Mouse (Mus musculus) adipocyte (in vitro differentiated cells): ENCODE data around the gene Gdpgp1.

ENCODE experiments used
- DNase-seq: peaks from one replicate; pipeline ENCODE4 v3.0.0-alpha.2; 2016; ENCODE audit warnings: low spot score

Gene Gdpgp1

DNA sequence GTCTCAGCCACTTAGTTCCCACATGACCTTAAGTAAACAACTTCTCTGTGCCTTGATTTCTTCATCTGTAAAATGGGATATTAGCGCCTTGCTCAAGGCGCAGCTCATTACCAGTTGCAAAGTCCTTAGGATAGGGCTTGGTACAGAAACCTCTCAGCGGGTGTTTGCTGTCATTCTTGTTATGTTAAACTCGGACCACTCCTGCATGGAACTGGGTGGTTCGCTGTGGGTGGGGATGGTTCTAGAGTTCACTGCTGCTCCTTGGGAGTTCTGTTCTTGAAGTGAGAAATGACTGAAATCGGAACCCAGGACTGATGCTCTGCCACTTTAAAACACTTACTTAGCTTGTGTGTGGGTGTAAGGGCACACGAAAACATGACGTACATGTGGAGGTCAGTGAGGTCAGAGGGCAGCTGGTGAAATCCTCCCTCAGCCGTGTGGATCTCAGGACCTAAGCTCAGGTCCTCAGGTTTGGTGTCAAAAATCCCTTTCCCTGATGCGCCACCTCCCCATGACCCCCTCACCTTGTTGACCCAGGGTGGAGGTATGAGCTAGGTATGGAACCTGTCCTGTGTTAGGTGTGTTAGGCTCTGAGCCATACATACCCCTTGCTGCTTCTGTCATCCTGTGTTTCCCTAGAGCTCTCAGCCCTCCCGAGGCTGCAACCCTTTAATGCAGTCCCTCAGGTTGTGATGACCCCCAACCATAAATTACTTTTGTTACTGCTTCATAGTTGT, 32.6 kb upstream of the Gdpgp1 start:
- no peak for DNase-seq

DNA sequence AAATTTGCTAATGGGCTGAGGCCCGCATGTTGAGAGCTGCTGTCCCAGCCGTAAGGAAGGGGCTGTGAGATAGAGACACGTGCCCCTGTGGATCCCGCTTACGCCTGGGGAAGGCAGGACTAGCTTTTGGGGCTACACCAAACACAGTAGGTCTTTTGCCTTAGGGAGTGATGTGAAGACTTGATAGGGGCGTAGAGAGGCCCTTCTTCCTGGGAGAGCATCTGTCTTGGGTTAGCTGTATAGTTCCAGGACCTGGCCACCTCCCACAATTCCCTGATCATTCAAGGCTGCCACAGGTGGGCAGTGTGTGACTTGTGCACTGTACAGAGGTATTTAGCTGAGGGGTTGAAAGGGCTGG, 32.1 kb upstream of the Gdpgp1 start:
- no peak for DNase-seq

DNA sequence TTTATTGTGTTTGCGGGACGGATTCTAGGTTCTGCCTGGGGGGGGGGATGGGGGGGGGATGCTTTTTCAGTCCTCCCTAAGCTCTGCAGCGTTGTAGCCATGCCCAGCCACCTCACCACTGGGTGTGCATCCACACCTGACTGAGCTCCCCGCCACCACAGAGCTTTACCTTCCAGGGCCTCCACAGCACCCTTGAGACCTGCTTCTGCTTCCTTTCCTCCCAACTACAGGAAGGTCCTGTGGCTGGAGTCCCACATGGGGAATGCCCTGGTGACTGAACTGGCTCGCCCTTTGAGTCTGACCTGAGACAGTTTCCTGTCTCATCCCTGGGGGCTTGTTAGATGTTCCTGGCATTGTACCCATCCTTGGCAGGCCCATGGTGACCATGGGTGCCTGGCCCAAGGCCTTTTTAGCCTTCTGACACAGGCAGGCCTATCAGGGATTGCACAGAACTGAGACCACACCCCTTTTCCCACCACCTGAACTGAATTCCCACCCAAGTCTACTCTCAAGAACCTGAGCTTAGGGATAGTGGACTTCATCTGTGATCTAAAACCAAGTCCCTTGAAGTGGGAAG, 31.6 kb upstream of the Gdpgp1 start:
- DNase-seq: no peak

DNA sequence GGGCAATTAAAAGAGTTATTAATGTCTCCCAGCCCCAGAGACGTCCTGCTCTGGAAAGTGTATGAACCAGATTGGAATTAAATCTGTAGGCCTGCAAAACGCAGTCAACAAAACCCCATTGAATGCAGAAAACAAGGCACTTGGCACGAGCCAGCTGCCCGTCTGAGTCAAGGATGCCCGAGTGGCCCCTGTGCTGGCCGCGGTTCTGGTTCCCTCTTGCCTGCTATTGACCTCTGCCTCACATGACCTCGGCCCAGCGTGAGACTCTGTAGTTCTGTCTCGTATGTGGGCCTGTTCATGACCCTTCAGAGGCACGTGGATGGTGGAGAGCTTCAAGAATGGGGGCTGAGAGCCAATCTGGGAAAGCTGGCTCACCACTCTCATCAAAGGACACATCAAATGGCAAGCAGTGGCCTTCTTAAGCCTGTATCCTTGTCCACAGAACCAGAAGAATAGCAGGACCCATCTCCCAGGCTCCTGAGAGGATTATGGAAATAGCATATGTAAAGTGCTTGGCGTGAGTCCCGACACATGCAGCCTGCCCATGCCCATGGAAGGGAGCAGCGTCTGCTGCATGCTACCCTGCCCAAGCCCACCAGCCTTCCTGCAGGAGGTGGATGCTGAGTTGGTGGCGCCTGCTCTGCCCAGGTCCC, 30.7 kb upstream of the Gdpgp1 start:
- DNase-seq: no peak

DNA sequence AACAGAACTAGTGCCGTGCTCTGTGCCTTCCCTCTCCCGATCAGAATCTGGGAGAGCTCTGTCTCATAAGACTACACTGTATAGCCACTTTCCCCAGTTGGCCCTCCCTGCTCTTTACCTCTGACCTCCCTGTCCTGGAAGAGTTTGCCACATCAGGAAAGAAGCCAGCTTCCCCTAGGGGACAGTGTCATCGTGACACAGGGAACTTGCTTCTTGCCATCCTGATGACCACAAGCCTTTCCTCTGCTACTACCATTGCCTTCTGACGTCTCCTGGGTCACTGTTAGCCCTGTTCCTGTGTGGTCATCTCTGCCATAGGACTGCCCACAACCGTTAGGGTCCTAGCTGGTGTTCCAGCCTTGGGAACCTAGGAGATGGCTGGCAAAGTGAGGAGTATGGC, 29.7 kb upstream of the Gdpgp1 start:
- DNase-seq: peak; percentile 83

DNA sequence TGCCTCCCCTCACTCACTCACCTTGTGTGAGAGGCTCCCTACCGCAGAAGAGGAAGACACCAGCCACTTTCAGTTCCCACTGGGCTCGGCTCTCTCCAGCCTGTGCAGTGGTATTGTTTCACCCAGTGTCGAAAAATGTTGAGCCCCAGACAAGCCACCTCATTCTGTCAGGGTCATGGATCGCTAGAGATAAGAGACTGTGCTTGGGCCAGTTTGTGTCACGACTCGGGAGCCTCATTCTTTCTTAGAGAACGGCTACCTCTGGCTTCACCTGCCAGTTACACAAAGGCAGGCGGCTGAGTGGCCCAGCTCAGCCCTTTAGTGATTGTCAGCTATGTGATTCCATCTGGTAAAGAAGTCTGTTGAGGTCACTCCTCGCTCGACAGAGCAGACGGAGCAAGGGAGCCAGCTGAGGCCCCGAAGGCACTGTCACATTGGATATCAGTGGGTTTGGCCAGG, 29.0 kb upstream of the Gdpgp1 start:
- no peak for DNase-seq

DNA sequence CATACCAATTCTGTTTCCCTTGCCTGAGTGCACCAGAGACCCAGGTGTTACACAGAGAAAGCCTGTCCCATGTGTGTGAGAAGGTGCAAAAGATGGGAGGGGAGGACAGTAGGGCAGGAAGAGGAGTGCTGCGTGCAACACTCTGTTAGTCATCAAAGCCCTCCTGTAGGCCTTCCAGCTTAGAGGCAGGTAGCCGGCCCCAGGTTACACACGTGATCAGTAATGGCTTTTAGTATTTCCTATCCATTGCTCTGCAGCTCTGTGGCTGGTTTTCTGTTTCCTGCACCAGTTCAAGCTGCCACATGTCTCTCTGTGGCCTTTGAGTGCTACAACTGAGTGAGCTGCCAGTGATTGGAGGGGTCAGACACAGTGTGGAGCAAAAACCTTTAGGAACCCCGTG, 28.3 kb upstream of the Gdpgp1 start:
- no peak for DNase-seq

DNA sequence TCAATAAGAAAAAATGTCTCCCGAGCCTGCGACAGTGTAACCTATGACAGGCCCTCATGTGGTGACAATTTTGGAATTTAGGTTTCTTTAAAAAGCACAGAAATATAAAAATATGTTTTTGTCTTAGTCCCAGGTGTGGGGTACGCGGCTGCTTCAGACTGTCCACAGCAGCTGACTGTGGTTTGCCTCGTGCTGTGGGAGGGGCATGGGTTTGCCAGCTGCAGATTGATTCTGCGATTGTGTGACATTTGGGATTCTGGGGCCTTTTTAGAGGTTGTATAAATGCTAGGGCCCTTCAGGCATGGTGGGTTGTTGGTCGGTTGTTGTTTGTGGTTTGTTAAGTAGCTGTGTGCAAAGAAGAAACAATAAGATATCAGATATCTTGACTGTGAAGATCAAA, 27.7 kb upstream of the Gdpgp1 start:
- DNase-seq: no peak

DNA sequence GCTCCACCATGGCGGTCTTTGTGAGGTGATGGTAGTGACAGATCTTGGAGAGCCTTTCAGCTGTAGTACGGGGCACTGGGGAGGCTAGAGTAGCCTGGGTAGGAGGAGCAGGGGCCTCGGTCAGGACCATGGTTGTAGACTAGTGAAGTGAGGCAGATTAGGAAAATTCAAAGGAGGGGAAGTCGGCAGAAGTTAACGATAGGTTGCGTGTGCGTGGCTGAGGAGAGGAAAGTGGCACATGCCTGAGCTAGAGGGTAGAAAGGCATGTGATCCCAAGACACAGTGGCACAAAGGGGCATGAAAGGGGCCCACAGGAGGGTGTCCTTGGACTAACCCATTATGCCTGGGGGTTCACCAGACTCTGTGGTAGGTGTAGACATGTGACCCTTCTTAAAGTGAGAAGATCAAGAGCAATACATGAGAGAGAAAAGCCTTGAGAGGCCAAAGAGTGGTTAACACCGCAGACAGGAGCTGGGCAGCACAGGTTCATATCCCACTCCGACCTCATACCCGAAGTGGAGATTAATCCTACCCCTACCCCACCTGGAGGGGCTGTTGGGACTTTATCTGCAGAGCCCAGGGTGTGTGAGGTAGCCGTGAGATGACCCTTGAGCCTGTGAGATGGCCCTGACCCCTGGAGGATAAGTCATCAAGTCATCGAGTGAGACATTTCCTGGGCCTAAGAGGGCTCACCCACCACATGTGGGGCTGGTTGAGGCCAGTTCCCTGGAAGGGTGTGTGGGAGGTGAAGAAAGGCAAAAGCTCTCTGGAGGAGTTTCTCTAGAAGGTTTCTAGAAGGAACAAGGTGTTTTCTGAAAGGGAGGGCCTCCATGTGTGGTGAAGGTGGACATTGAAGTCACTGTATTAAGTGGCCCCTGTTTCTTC, 26.7 kb upstream of the Gdpgp1 start:
- DNase-seq: no peak

DNA sequence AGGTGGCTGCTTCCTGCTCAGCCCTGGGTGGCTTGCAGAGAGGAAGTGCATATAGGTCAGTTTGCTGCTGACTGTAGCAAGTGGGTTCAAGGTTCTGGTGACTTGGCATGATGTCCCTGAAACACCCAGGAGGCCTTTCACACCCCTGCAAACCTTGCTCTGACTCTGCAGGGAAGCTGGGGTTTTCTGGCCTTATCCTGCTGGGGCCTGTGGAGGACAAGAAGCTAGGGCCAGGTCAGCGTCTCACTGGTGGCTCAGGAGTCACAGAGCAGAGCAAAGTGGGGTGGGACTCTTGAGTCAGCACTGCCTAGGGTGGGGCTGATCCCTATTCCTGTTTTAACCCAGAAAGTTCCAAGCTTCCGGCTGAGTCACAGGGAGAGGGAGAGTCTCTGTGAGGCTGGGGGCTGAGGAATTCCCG, 25.3 kb upstream of the Gdpgp1 start:
- peak; percentile 43 for DNase-seq

DNA sequence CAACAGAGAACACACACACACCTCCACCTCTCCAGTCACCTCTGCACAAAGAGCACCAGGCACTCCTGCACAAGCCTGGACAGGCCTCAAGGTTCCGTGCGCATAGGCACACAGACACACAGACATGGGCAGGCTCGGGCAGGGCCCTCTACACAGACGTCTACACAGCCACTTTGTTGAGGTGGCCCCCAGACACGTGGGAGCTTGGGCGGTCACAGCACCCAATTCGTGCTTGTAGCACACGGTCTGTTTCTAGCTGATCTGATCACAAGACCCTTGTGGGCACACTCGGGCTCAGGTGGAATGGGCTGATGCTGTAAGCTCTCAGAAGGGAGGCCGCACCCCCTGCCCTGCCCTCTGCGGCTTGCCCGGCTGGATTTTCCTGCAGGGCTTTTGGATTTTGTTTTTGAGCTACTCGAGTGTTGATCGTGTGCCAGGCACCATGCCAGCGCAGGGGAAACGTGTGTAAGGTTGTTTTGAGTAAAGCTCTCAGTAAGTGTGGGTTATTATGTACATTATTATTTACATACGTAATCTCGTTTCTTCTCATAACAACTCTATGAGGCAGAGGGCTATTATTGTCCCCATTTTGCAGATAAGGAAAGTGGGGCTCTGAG, 24.5 kb upstream of the Gdpgp1 start:
- no peak for DNase-seq

DNA sequence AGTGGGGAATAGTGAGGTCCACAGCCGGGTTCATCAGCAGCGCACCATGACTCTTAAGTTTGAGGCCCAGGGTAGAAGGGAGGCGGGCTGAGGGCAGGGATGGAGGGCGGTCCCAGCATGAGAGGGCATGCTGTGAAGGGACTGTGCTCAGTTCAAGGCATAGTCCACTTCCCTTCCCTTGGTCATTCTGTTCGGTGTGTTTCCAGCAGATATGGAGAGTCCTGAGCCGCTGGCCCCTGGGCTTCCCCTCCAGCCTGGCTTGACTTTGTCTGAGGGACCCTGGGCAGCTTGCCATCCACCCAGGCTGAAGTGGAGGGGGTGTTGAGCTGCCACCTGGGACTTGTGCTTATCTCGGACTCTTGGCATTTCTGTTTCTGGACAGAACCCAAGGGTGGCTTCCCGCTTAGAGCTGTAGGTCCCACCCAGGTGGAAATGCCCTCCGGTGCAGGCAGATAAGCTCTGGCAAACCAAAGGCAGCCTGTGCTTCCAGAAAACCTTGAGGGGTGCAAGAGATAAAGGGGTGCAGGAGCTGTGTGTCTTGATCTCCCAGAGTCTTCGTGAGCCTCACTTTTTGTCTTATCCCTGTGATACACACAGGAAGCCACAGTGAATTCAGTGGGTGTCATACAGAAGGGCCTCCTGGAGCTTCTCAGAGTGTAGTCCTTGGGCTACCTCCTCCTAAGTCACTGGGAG, 23.8 kb upstream of the Gdpgp1 start:
- no peak for DNase-seq

DNA sequence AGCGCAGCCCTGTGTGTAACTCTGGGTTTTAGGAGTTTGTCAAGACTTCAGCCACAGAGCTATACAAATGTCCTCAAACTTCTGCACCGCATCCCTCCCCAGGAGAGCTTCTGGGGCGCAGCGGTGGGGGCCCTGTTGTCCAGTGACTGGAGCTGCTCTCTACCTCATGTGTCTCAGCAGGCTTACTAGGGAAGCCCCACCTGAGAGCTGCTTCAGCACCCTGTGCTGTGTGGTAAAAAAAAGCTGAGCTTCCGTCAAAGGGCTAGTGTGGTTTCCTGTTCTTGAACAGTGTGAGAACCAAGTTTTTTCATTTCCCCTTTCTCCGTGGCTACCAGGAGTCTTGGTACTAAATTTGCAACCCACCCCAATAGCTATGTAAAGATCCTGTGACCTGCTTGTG, 23.0 kb upstream of the Gdpgp1 start:
- DNase-seq: no peak

DNA sequence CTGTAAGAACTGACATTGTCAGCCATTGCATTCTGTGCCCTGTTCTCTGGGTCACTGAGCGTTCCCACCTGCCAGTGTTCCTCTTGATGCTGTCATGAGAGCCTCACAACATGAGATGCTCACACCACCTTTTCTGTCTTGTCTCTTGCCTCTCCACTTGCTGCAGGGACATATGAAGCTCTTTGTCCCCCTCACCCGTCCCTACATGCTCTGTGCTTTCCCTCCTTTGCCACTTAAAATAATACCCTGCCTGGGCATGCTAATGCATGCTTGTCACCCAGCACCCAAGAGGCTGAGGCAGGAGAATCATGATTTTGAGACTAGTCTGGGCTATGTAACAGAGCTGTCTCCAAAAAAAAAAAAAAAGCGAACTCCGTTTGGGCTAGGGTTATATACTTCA, 21.7 kb upstream of the Gdpgp1 start:
- DNase-seq: no peak

DNA sequence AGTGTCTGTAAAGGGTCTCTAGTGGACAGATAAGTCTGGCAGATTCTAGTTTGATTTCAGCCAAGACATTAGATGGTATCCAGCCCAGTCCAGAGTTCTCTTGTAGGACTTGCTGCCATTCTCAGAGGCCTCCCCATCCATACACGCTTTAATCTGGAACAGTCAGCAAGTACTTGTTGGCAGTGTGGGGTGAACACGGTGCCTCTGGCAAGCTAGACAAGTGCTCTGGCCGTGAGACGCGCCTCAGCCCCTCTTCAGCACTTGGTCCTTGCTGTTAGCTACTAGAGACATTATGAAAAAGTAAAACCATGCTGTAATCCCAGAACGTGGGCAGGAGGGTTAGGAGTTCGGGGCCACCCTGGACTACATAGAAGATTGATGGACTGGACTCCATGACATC, 19.1 kb upstream of the Gdpgp1 start:
- no peak for DNase-seq

DNA sequence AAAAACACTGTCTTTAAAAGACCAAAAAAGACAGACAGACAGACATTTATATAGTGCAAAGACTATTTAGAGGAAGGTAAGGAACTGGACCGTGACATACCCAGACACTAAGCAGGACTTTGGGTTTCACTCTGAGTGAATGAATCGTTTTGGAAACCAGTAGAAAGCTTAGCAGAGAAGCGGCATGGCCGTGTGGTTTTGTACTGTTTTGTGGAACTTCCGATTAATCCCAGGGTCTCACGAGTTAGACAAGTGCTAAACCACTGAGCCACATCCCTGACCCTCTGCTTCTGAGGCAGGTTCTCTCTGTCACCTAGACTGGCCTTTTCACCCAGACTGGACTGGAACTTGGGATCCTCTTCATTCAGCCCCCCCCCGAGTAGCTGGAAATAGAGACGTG, 18.2 kb upstream of the Gdpgp1 start:
- DNase-seq: no peak

DNA sequence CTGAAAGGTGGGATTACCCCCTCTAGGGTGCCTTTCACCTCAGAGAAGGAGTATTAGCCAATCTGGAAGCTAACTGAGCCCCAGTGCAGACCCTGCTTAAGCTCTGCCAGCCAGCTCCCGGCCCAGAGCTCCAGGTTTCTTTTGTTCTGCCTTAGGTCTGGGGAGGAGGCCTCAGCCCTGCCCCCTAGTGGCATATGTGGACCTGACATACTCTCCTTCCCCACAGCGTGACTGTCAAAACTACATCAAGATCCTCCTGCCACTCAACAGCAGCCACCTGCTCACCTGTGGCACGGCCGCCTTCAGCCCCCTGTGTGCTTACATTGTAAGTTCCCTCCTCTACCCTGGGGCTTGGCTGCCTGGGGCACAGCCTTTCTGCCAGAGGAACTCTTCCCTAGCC, 17.3 kb upstream of the Gdpgp1 start:
- peak; percentile 65 for DNase-seq

DNA sequence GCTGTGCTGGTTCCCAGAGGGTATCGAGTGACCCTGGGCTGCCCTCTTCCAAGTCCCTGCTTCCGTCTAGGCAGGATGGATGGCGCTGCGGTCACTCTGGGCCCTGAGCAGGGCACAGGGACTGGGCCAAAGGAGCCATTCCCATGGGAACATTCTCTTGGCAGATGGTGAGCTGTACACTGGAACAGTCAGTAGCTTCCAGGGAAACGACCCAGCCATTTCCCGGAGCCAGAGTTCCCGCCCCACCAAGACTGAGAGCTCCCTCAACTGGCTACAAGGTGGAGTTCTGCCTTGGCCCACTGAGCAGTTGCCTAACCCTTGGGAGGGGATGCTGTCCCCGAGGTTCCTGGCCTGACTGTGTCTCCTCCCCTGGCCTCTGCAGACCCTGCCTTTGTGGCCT, 16.1 kb upstream of the Gdpgp1 start:
- DNase-seq: peak; percentile 94

DNA sequence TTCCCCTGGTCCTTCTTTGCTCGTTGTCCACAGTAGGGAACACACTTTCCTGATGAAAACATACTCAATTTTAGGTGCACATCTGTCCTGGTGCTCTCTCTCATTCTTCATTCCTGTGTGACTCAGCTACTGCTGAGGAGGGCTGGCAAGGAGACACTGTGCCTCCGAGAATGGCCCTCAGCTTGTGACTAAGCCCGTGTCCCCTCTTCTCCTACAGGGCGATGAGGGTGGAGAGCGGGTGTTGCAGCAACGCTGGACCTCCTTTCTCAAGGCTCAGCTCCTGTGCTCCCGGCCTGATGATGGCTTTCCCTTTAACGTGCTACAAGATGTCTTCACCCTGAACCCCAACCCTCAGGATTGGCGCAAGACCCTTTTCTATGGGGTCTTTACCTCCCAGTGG, 14.0 kb upstream of the Gdpgp1 start:
- DNase-seq: no peak

DNA sequence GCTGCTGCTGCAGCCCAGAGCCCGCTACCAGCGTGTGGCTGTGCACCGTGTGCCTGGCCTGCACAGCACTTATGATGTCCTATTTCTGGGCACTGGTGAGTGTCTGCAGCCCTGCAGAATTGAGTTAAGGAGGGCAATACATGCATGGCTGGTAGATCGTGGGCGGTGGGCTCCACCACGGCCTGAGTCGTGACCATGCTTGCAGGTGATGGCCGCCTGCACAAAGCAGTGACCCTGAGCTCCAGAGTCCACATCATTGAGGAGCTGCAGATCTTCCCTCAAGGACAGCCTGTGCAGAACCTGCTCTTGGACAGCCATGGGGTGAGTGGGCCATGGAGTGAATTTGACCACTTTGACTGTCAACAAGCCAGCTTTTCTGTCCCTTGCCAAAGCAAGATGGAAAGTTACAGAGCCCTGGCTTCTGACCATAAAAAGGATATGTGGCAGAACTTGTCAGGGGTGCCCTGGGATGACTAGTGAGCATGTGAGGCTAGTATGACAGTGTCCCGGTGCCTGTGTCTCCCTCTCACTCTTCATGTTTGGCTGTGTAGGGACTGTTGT, 12.3 kb upstream of the Gdpgp1 start:
- no peak for DNase-seq

DNA sequence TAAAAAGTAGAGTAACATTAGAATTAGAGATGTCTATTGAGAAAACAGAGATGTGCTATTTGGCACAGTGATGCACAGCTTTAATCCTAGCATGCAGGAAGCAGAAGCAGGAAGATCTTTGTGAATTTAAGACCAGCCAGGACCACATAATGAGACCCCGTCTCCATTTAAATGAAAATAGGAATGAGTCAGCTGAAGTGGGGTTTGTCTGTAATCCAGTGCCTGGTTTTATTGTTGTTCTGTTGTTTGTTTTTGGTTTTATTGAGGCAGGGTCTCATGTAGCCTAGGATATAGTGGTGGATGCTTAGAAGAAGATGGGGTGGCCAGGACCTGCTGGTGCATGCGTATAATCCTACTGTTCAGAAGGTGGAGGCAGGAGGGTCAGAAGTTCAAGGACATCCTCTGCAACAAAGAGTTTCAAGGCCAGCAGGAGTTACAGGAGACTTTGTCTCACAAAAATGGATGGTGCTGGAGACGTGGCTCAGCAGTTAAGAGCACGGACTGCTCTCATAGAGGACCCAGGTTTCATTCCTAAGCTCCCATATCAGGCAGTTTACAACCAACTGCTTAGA, 11.4 kb upstream of the Gdpgp1 start:
- DNase-seq: no peak
